Mouse (Mus musculus) intestine, postnatal 0 days (tissue): ENCODE measurements at regions not wholly inside any gene's neighbourhood (a gene's known extent, or its start where the extent isn't known, plus 50 kb on each side); places are given as distances from the start of the nearest gene placed in this dataset.

Source experiments
- ATAC-seq: fragments of 200-750 bp; cut with Nextera tagmentation; 2 replicates; pipeline ENCODE4 v1.8.0; 2017; ENCODE audit warnings: mild to moderate bottlenecking, moderate TSS enrichment, moderate library complexity
- H3K27ac ChIP-seq: fragments of 300-500 bp; sonication (generic); 2 replicates; pipeline ENCODE4 v1.5.1; 2014; ENCODE audit warnings: mild to moderate bottlenecking, low read depth, low read length, moderate library complexity
- H3K27me3 ChIP-seq: fragments of 300-500 bp; sonication (generic); replicated peaks from 2 replicates; pipeline ENCODE4 v1.6.1; 2014; ENCODE audit warnings: low read length, mixed read lengths; ENCODE audit not compliant: control insufficient read depth, insufficient read depth
- H3K36me3 ChIP-seq: fragments of 300-500 bp; sonication (generic); 2 replicates; pipeline ENCODE4 v1.6.1; 2014; ENCODE audit warnings: mild to moderate bottlenecking, moderate library complexity; ENCODE audit not compliant: control insufficient read depth, insufficient read depth
- H3K4me1 ChIP-seq: fragments of 300-500 bp; sonication (generic); replicated peaks from 2 replicates; pipeline ENCODE4 v1.6.1; 2014; ENCODE audit warnings: antibody characterized with exemption, low read length, mixed read lengths; ENCODE audit not compliant: control insufficient read depth, insufficient read depth
- H3K4me2 ChIP-seq: fragments of 300-500 bp; sonication (generic); replicated peaks from 2 replicates; pipeline ENCODE4 v1.6.1; 2014; ENCODE audit warnings: low read depth, mild to moderate bottlenecking, moderate library complexity
- H3K4me3 ChIP-seq: fragments of 300-500 bp; sonication (generic); 2 replicates; pipeline ENCODE4 v1.5.1; 2014; ENCODE audit warnings: low read depth, low read length
- H3K9ac ChIP-seq: fragments of 300-500 bp; sonication (generic); 2 replicates; pipeline ENCODE4 v1.6.1; 2014; ENCODE audit warnings: mild to moderate bottlenecking, low read depth, low read length
- H3K9me3 ChIP-seq: fragments of 300-500 bp; sonication (generic); 2 replicates; pipeline ENCODE4 v1.6.1; 2016; ENCODE audit warnings: mixed run types; ENCODE audit not compliant: control insufficient read depth
- CTCF ChIP-seq: sonication (generic); IDR thresholded peaks from 2 replicates; pipeline ENCODE4 v1.5.1; 2016; ENCODE audit warnings: low read depth, mild to moderate bottlenecking, control low read depth, antibody characterized with exemption, moderate library complexity
- WGBS: fragments of 180-500 bp; shearing (Covaris S2); extraction: QIAGEN DNeasy Blood & Tissue Kit; methylation state at CpG from one replicate; pipeline ENCODE4 v1.1.7; 2014; 5-methylcytosine and 5-hydroxymethylcytosine counted together

- ATAC-seq = no peak
- Histone ChIP-seq H3K9me3 (no peaks in the 10 kb centered on the region), H3K9ac (no peak overlapping the region), H3K4me1 (no peaks in the 10 kb centered on the region), H3K36me3 (no peaks in the 10 kb centered on the region), H3K27me3 (no peaks in the 10 kb centered on the region), H3K4me3 (no peak overlapping the region), H3K4me2 (no peak overlapping the region), H3K27ac (no peak overlapping the region)
- 81% methylated on average over 2 of the region's 2 CpGs for WGBS
- no peak for TF ChIP-seq CTCF
Measured at GRCm38 (mm10) chr1:57032407-57032806, 54.0 kb upstream of the Satb2 start.

GRCm38 (mm10) chr1:57033244-57033643 is 54.8 kb upstream of the Satb2 start:
- no peak for ATAC-seq
- H3K36me3 ChIP-seq = no peaks in the 10 kb centered on the region
- H3K27ac ChIP-seq = no peak overlapping the region
- TF ChIP-seq CTCF = no peak
- no peaks in the 10 kb centered on the region for H3K4me1 ChIP-seq
- no peaks in the 10 kb centered on the region for H3K9me3 ChIP-seq
- no peak overlapping the region for H3K4me3 ChIP-seq
- no peak overlapping the region for H3K9ac ChIP-seq
- whole genome bisulfite sequencing = 90% methylated on average over 2 of the region's 2 CpGs
- H3K27me3 ChIP-seq = no peaks in the 10 kb centered on the region
- no peak overlapping the region for H3K4me2 ChIP-seq

- Histone ChIP-seq H3K36me3 (no peaks in the 10 kb centered on the region), H3K4me1 (no peaks in the 10 kb centered on the region), H3K4me3 (no peak overlapping the region), H3K4me2 (no peak overlapping the region), H3K27me3 (no peaks in the 10 kb centered on the region), H3K9me3 (no peaks in the 10 kb centered on the region), H3K27ac (no peak overlapping the region), H3K9ac (no peak overlapping the region)
- WGBS = 87% methylated on average over 6 of the region's 6 CpGs
- ATAC-seq = no peak
- TF ChIP-seq CTCF = no peak
Measured at GRCm38 (mm10) chr1:57034411-57034810, 56.0 kb upstream of the Satb2 start.

GRCm38 (mm10) chr1:57036382-57036781 is 57.9 kb upstream of the Satb2 start:
- H3K27ac ChIP-seq = no peak overlapping the region
- H3K9me3 ChIP-seq = no peaks in the 10 kb centered on the region
- no peak overlapping the region for H3K4me3 ChIP-seq
- no peak overlapping the region for H3K4me2 ChIP-seq
- no peak for ATAC-seq
- no peaks in the 10 kb centered on the region for H3K36me3 ChIP-seq
- no peaks in the 10 kb centered on the region for H3K4me1 ChIP-seq
- WGBS = 77% methylated on average over 3 of the region's 3 CpGs
- no peak overlapping the region for H3K9ac ChIP-seq
- no peaks in the 10 kb centered on the region for H3K27me3 ChIP-seq
- TF ChIP-seq CTCF = no peak

- WGBS = 48% methylated on average over 8 of the region's 8 CpGs
- Histone ChIP-seq H3K4me3 (no peak overlapping the region), H3K4me1 (no peaks in the 10 kb centered on the region), H3K27ac (no peak overlapping the region), H3K9me3 (no peaks in the 10 kb centered on the region), H3K9ac (no peak overlapping the region), H3K36me3 (no peaks in the 10 kb centered on the region), H3K4me2 (no peak overlapping the region), H3K27me3 (no peaks in the 10 kb centered on the region)
- TF ChIP-seq CTCF = no peak
- ATAC-seq = no peak
Measured at GRCm38 (mm10) chr1:57040201-57040600, 61.8 kb upstream of the Satb2 start.

GRCm38 (mm10) chr1:57041578-57041977 is 63.1 kb upstream of the Satb2 start:
- H3K4me2 ChIP-seq = no peak overlapping the region
- no peak for TF ChIP-seq CTCF
- H3K9me3 ChIP-seq = no peaks in the 10 kb centered on the region
- no peaks in the 10 kb centered on the region for H3K4me1 ChIP-seq
- no peak overlapping the region for H3K4me3 ChIP-seq
- H3K9ac ChIP-seq = no peak overlapping the region
- no peak for ATAC-seq
- no peaks in the 10 kb centered on the region for H3K27me3 ChIP-seq
- H3K27ac ChIP-seq = no peak overlapping the region
- H3K36me3 ChIP-seq = no peaks in the 10 kb centered on the region

- no peaks in the 10 kb centered on the region for H3K4me1 ChIP-seq
- ATAC-seq = no peak
- no peak overlapping the region for H3K27ac ChIP-seq
- H3K27me3 ChIP-seq = no peaks in the 10 kb centered on the region
- H3K4me3 ChIP-seq = no peak overlapping the region
- no peaks in the 10 kb centered on the region for H3K9me3 ChIP-seq
- 91% methylated on average over 4 of the region's 4 CpGs for WGBS
- no peak overlapping the region for H3K4me2 ChIP-seq
- H3K9ac ChIP-seq = no peak overlapping the region
- H3K36me3 ChIP-seq = no peaks in the 10 kb centered on the region
- no peak for TF ChIP-seq CTCF
Measured at GRCm38 (mm10) chr1:57053836-57054235, 75.4 kb upstream of the Satb2 start.
